Mouse (Mus musculus): Measurements from ENCODE around the gene Ces3a. TPM values are rescaled to one million over a fixed set of nuclear protein-coding genes. Genes with fewer than 3 reads are reported as not detected.

The Ces3a gene
- polyA plus RNA-seq (2012; rRNA removed), result 0.58 and 0.93 TPM in 2 replicates

GRCm38 (mm10) chr8:105048371-105048854 is at the start of gene Ces3a:
Gene Ces3a (plus strand): TSS chr8:105048601.
- no peak within 1 kb of the TSS for H3K4me3 ChIP-seq (ENCODE audit: control insufficient read depth, low read depth, low read length)
- TF ChIP-seq POLR2A (IDR thresholded peaks at IDR 0.05; ENCODE audit: control insufficient read depth, low read depth, low read length) (no peak), CTCF (IDR thresholded peaks at IDR 0.05; ENCODE audit: control insufficient read depth, insufficient read depth, insufficient replicate concordance, low read depth, low read length) (no peak)
- no peaks in the 10 kb centered on the region for H3K27me3 ChIP-seq (ENCODE audit: control insufficient read depth, insufficient read depth, low read length)
- no peaks in the 10 kb centered on the region for H3K36me3 ChIP-seq (ENCODE audit: control insufficient read depth, insufficient read depth, low read length)
- H3K27ac ChIP-seq (ENCODE audit: control insufficient read depth, insufficient read depth, low read depth, low read length), result no peak within 1 kb of the TSS
- no peaks in the 10 kb centered on the region for H3K4me1 ChIP-seq (ENCODE audit: control insufficient read depth, insufficient read depth, low read length)

- TF ChIP-seq CTCF (IDR thresholded peaks at IDR 0.05; ENCODE audit: control insufficient read depth, insufficient read depth, insufficient replicate concordance, low read depth, low read length) (no peak), POLR2A (IDR thresholded peaks at IDR 0.05; ENCODE audit: control insufficient read depth, low read depth, low read length) (no peak)
- Histone ChIP-seq H3K27me3 (ENCODE audit: control insufficient read depth, insufficient read depth, low read length) (no peaks in the 10 kb centered on the region), H3K4me3 (ENCODE audit: control insufficient read depth, low read depth, low read length) (no peak overlapping the region), H3K36me3 (ENCODE audit: control insufficient read depth, insufficient read depth, low read length) (no peaks in the 10 kb centered on the region), H3K4me1 (ENCODE audit: control insufficient read depth, insufficient read depth, low read length) (no peaks in the 10 kb centered on the region), H3K27ac (ENCODE audit: control insufficient read depth, insufficient read depth, low read depth, low read length) (no peak overlapping the region)
Observed at GRCm38 (mm10) chr8:104999183-104999582, 49.2 kb upstream of the Ces3a start.

- TF ChIP-seq CTCF (IDR thresholded peaks at IDR 0.05; ENCODE audit: control insufficient read depth, insufficient read depth, insufficient replicate concordance, low read depth, low read length) (no peak), POLR2A (IDR thresholded peaks at IDR 0.05; ENCODE audit: control insufficient read depth, low read depth, low read length) (no peak)
- H3K27ac ChIP-seq (ENCODE audit: control insufficient read depth, insufficient read depth, low read depth, low read length), result no peak within 1 kb of the TSS
- no peaks in the 10 kb centered on the region for H3K4me1 ChIP-seq (ENCODE audit: control insufficient read depth, insufficient read depth, low read length)
- no peak within 1 kb of the TSS for H3K4me3 ChIP-seq (ENCODE audit: control insufficient read depth, low read depth, low read length)
- H3K27me3 ChIP-seq (ENCODE audit: control insufficient read depth, insufficient read depth, low read length), result no peaks in the 10 kb centered on the region
- H3K36me3 ChIP-seq (ENCODE audit: control insufficient read depth, insufficient read depth, low read length), result no peaks in the 10 kb centered on the region
Observed at GRCm38 (mm10) chr8:105000586-105000985, 47.8 kb upstream of the Ces3a start, which contains the start of gene Ces2h. Gene Ces2h (plus strand): TSS chr8:105000853.

- H3K27ac ChIP-seq (ENCODE audit: control insufficient read depth, insufficient read depth, low read depth, low read length), result no peak overlapping the region
- TF ChIP-seq POLR2A (IDR thresholded peaks at IDR 0.05; ENCODE audit: control insufficient read depth, low read depth, low read length) (no peak), CTCF (IDR thresholded peaks at IDR 0.05; ENCODE audit: control insufficient read depth, insufficient read depth, insufficient replicate concordance, low read depth, low read length) (no peak)
- no peak overlapping the region for H3K4me3 ChIP-seq (ENCODE audit: control insufficient read depth, low read depth, low read length)
- no peaks in the 10 kb centered on the region for H3K4me1 ChIP-seq (ENCODE audit: control insufficient read depth, insufficient read depth, low read length)
- no peaks in the 10 kb centered on the region for H3K36me3 ChIP-seq (ENCODE audit: control insufficient read depth, insufficient read depth, low read length)
- H3K27me3 ChIP-seq (ENCODE audit: control insufficient read depth, insufficient read depth, low read length), result no peaks in the 10 kb centered on the region
Observed at GRCm38 (mm10) chr8:105010000-105010399, 38.4 kb upstream of the Ces3a start.

- H3K4me3 ChIP-seq (ENCODE audit: control insufficient read depth, low read depth, low read length), result no peak overlapping the region
- H3K27me3 ChIP-seq (ENCODE audit: control insufficient read depth, insufficient read depth, low read length), result no peaks in the 10 kb centered on the region
- no peak overlapping the region for H3K27ac ChIP-seq (ENCODE audit: control insufficient read depth, insufficient read depth, low read depth, low read length)
- TF ChIP-seq CTCF (IDR thresholded peaks at IDR 0.05; ENCODE audit: control insufficient read depth, insufficient read depth, insufficient replicate concordance, low read depth, low read length) (no peak), POLR2A (IDR thresholded peaks at IDR 0.05; ENCODE audit: control insufficient read depth, low read depth, low read length) (no peak)
- no peaks in the 10 kb centered on the region for H3K4me1 ChIP-seq (ENCODE audit: control insufficient read depth, insufficient read depth, low read length)
- no peaks in the 10 kb centered on the region for H3K36me3 ChIP-seq (ENCODE audit: control insufficient read depth, insufficient read depth, low read length)
Observed at GRCm38 (mm10) chr8:105011136-105011535, 37.3 kb upstream of the Ces3a start.

GRCm38 (mm10) chr8:105014391-105014790 is 34.0 kb upstream of the Ces3a start:
- H3K36me3 ChIP-seq (ENCODE audit: control insufficient read depth, insufficient read depth, low read length), result no peaks in the 10 kb centered on the region
- TF ChIP-seq POLR2A (IDR thresholded peaks at IDR 0.05; ENCODE audit: control insufficient read depth, low read depth, low read length), result no peak
- TF ChIP-seq CTCF (IDR thresholded peaks at IDR 0.05; ENCODE audit: control insufficient read depth, insufficient read depth, insufficient replicate concordance, low read depth, low read length), result no peak
- H3K27me3 ChIP-seq (ENCODE audit: control insufficient read depth, insufficient read depth, low read length), result no peaks in the 10 kb centered on the region
- no peaks in the 10 kb centered on the region for H3K4me1 ChIP-seq (ENCODE audit: control insufficient read depth, insufficient read depth, low read length)
- H3K27ac ChIP-seq (ENCODE audit: control insufficient read depth, insufficient read depth, low read depth, low read length), result no peak overlapping the region
- no peak overlapping the region for H3K4me3 ChIP-seq (ENCODE audit: control insufficient read depth, low read depth, low read length)

- no peak overlapping the region for H3K27ac ChIP-seq (ENCODE audit: control insufficient read depth, insufficient read depth, low read depth, low read length)
- no peak for TF ChIP-seq CTCF (IDR thresholded peaks at IDR 0.05; ENCODE audit: control insufficient read depth, insufficient read depth, insufficient replicate concordance, low read depth, low read length)
- no peak for TF ChIP-seq POLR2A (IDR thresholded peaks at IDR 0.05; ENCODE audit: control insufficient read depth, low read depth, low read length)
- no peaks in the 10 kb centered on the region for H3K27me3 ChIP-seq (ENCODE audit: control insufficient read depth, insufficient read depth, low read length)
- H3K4me1 ChIP-seq (ENCODE audit: control insufficient read depth, insufficient read depth, low read length), result no peaks in the 10 kb centered on the region
- H3K36me3 ChIP-seq (ENCODE audit: control insufficient read depth, insufficient read depth, low read length), result no peaks in the 10 kb centered on the region
- H3K4me3 ChIP-seq (ENCODE audit: control insufficient read depth, low read depth, low read length), result no peak overlapping the region
Observed at GRCm38 (mm10) chr8:105021954-105022353, 26.4 kb upstream of the Ces3a start.

GRCm38 (mm10) chr8:105023087-105023486 is 25.3 kb upstream of the Ces3a start:
- Histone ChIP-seq H3K27me3 (ENCODE audit: control insufficient read depth, insufficient read depth, low read length) (no peaks in the 10 kb centered on the region), H3K4me1 (ENCODE audit: control insufficient read depth, insufficient read depth, low read length) (no peaks in the 10 kb centered on the region), H3K36me3 (ENCODE audit: control insufficient read depth, insufficient read depth, low read length) (no peaks in the 10 kb centered on the region), H3K4me3 (ENCODE audit: control insufficient read depth, low read depth, low read length) (no peak overlapping the region), H3K27ac (ENCODE audit: control insufficient read depth, insufficient read depth, low read depth, low read length) (no peak overlapping the region)
- TF ChIP-seq POLR2A (IDR thresholded peaks at IDR 0.05; ENCODE audit: control insufficient read depth, low read depth, low read length) (no peak), CTCF (IDR thresholded peaks at IDR 0.05; ENCODE audit: control insufficient read depth, insufficient read depth, insufficient replicate concordance, low read depth, low read length) (no peak)

All from testis, adult 2 months (tissue).